Mouse (Mus musculus) lung, postnatal 0 days (tissue): ENCODE measurements around the gene Map4k5. TPM values are rescaled to one million over a fixed set of nuclear protein-coding genes. Genes with fewer than 3 reads are reported as not detected.

Experiments used
- ATAC-seq: fragments of 200-750 bp; cut with Nextera tagmentation; 2 replicates; pipeline ENCODE4 v1.8.0; 2017; ENCODE audit warnings: moderate library complexity
- DNase-seq: peaks from one replicate; pipeline ENCODE4 v3.0.0-alpha.2; 2016; ENCODE audit warnings: low spot score
- H3K27ac ChIP-seq: fragments of 300-500 bp; sonication (generic); 2 replicates; pipeline ENCODE4 v1.5.1; 2014; ENCODE audit warnings: antibody characterized with exemption, mild to moderate bottlenecking, low read length, mixed read lengths
- H3K27me3 ChIP-seq: fragments of 300-500 bp; sonication (generic); replicated peaks from 2 replicates; pipeline ENCODE4 v1.6.1; 2014; ENCODE audit warnings: low read length, mixed read lengths; ENCODE audit not compliant: insufficient read depth
- H3K36me3 ChIP-seq: fragments of 300-500 bp; sonication (generic); 2 replicates; pipeline ENCODE4 v1.6.1; 2014; ENCODE audit warnings: low read length, mixed read lengths; ENCODE audit not compliant: insufficient read depth
- H3K4me1 ChIP-seq: fragments of 300-500 bp; sonication (generic); 2 replicates; pipeline ENCODE4 v1.6.1; 2014; ENCODE audit warnings: antibody characterized with exemption, low read depth, low read length, mixed read lengths; ENCODE audit not compliant: insufficient read depth
- H3K4me2 ChIP-seq: fragments of 300-500 bp; sonication (generic); replicated peaks from 2 replicates; pipeline ENCODE4 v1.6.1; 2014; ENCODE audit warnings: low read depth, mild to moderate bottlenecking, low read length, moderate library complexity, mixed read lengths
- H3K4me3 ChIP-seq: fragments of 300-500 bp; sonication (generic); 2 replicates; pipeline ENCODE4 v1.5.1; 2014; ENCODE audit warnings: low read depth, low read length
- H3K9ac ChIP-seq: fragments of 300-500 bp; sonication (generic); replicated peaks from 2 replicates; pipeline ENCODE4 v1.6.1; 2014; ENCODE audit warnings: low read depth, mild to moderate bottlenecking
- H3K9me3 ChIP-seq: fragments of 300-500 bp; sonication (generic); 2 replicates; pipeline ENCODE4 v1.6.1; 2016; ENCODE audit warnings: low read length, mixed read lengths
- CTCF ChIP-seq: IDR thresholded peaks from 2 replicates; pipeline ENCODE4 v1.5.1; 2016; ENCODE audit warnings: antibody characterized with exemption, mild to moderate bottlenecking
- EP300 ChIP-seq: IDR thresholded peaks from 2 replicates; pipeline ENCODE4 v1.6.1; 2016; ENCODE audit warnings: antibody characterized with exemption, mild to moderate bottlenecking, control low read depth
- WGBS: fragments of 180-500 bp; shearing (Covaris S2); extraction: QIAGEN DNeasy Blood & Tissue Kit; methylation state at CpG from one replicate; pipeline ENCODE4 v1.1.7; 2014; 5-methylcytosine and 5-hydroxymethylcytosine counted together
- polyA plus RNA-seq: library from polyadenylated mRNA; unstranded; fragments of >200 nt; fragmentation: Nextera tagmentation; extraction: Ambion mirVana; gene quantifications from 2 replicates; pipeline ENCODE4 v1.2.1, GENCODE M21; 2015

Gene Map4k5
- polyA plus RNA-seq, 1 experiment from 2014 or later, result 20.6 TPM

- WGBS, result 58% methylated on average over 2 of the region's 2 CpGs
- no peaks in the 10 kb centered on the region for H3K27me3 ChIP-seq
Observed at GRCm38 (mm10) chr12:69777957-69778356, 115.0 kb downstream of the Map4k5 start.

GRCm38 (mm10) chr12:69777341-69777730 lies 115.7 kb downstream of the Map4k5 start:
- Histone ChIP-seq H3K4me2 (no peak overlapping the region), H3K9me3 (no peaks in the 10 kb centered on the region), H3K27ac (no peak overlapping the region), H3K27me3 (no peaks in the 10 kb centered on the region), H3K4me3 (no peak overlapping the region), H3K36me3 (no peaks in the 10 kb centered on the region), H3K4me1 (peaks cover 8% of the 10 kb centered on the region; the same call in 1 of the 2 replicates), H3K9ac (no peak overlapping the region)
- WGBS, result 79% methylated on average over 6 of the region's 6 CpGs
- no peak for DNase-seq
- no peak for TF ChIP-seq EP300
- no peak for TF ChIP-seq CTCF
- no peak for ATAC-seq

More at GRCm38 (mm10) chr12:69777957-69778356, 115.0 kb downstream of the Map4k5 start:
- Histone ChIP-seq H3K4me1 (peaks cover 8% of the 10 kb centered on the region; the same call in 1 of the 2 replicates), H3K9me3 (no peaks in the 10 kb centered on the region), H3K4me2 (no peak overlapping the region), H3K27ac (no peak overlapping the region), H3K9ac (no peak overlapping the region), H3K36me3 (no peaks in the 10 kb centered on the region), H3K4me3 (no peak overlapping the region)
- no peak for TF ChIP-seq EP300
- TF ChIP-seq CTCF, result no peak
- ATAC-seq (no peak), DNase-seq (no peak)

DNA sequence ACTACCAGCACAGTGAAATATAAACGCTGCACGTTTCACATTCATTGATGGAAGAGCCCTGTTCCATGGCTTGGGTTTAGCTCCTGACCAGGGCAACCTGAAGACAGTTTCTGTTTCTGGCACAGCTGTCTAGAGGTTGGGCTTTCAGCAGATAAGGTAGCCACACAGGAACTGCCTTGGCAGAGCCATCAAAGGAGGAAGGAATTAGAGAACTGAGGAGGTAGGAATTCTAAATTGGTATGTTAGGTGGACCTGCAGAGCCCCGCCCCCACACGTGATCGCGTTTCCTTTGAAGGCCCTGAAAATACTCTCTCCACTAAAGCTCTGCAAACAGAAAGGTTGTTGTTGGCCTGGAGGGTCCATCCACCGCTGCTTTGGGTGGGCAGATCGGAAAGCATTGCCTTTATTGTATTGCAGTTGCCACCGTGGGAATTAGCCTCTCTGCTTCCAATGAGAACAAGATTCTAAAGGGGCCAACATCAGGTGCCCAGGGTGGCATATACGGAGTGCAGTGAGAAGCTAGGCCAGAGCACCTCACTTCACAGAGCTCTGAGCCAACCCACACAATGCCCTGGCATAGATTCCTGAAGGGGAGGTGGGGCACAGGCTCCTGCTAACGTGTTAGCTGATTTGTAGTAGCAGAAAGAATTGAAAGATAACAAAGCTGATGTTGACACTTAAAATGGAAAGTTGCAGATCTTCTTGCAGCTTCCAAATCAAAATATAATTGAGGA lies 116.2 kb downstream of the Map4k5 start:
- no peak overlapping the region for H3K9ac ChIP-seq
- DNase-seq, result peak; percentile 62
- no peaks in the 10 kb centered on the region for H3K9me3 ChIP-seq
- peak; percentile 65 for ATAC-seq
- H3K27me3 ChIP-seq, result no peaks in the 10 kb centered on the region
- WGBS, result 41% methylated on average over 11 of the region's 11 CpGs
- H3K27ac ChIP-seq, result no peak overlapping the region
- no peaks in the 10 kb centered on the region for H3K36me3 ChIP-seq
- H3K4me2 ChIP-seq, result no peak overlapping the region; the same call in 1 of the 2 replicates
- no peak for TF ChIP-seq EP300
- TF ChIP-seq CTCF, result no peak
- H3K4me3 ChIP-seq, result no peak overlapping the region
- peaks cover 8% of the 10 kb centered on the region; the same call in 1 of the 2 replicates for H3K4me1 ChIP-seq

- DNase-seq (no peak), ATAC-seq (no peak)
- Histone ChIP-seq H3K9me3 (no peaks in the 10 kb centered on the region), H3K4me2 (no peak overlapping the region), H3K27ac (no peak overlapping the region), H3K4me1 (no peaks in the 10 kb centered on the region), H3K27me3 (no peaks in the 10 kb centered on the region), H3K36me3 (no peaks in the 10 kb centered on the region), H3K4me3 (no peak overlapping the region), H3K9ac (no peak overlapping the region)
- 72% methylated on average over 2 of the region's 2 CpGs for WGBS
- TF ChIP-seq CTCF (no peak), EP300 (no peak)
Observed at GRCm38 (mm10) chr12:69768841-69769240, 124.2 kb downstream of the Map4k5 start.

DNA sequence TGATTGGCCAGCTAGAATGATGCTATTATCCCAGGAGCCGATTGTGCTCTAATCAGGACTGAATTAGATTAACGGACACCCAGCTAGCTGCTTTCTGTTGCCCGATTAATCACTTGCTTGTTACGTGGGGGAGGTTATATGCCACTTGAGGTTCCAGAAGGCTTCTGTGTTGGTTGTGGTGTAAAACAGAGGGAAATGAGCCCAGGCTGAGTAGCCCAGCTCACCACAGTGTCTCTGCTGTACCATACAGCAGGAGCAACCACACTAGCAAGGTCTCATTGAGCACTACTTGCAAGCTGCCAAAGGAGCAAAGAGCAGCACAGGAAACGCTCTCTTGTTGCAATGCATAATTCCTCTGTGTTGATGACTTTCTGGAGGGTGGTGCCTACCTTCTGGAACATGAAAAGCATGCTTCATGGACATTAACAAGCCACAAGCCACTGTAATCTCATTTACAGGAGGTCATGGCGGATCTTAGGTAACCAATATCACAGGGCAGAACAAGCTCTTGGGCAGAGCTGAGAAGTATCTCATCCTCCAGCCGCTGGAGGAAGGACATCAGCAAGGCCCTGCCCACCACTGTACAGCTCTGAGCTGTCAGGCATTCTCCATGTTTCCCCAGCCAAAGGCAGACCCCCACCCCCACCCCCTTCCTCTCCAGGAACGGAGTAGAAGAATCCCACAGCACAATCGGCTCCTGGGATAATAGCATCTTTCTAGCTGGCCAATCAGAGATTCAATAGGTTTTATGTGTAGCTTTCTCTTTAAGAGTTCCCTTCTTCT lies 125.3 kb downstream of the Map4k5 start:
- ATAC-seq (no peak), DNase-seq (no peak)
- no peak for TF ChIP-seq CTCF
- TF ChIP-seq EP300, result no peak
- Histone ChIP-seq H3K9ac (no peak overlapping the region), H3K4me3 (no peak overlapping the region), H3K9me3 (no peaks in the 10 kb centered on the region), H3K36me3 (no peaks in the 10 kb centered on the region), H3K4me2 (no peak overlapping the region), H3K4me1 (no peaks in the 10 kb centered on the region), H3K27me3 (no peaks in the 10 kb centered on the region), H3K27ac (no peak overlapping the region)
- WGBS, result 62% methylated on average over 9 of the region's 9 CpGs

DNA sequence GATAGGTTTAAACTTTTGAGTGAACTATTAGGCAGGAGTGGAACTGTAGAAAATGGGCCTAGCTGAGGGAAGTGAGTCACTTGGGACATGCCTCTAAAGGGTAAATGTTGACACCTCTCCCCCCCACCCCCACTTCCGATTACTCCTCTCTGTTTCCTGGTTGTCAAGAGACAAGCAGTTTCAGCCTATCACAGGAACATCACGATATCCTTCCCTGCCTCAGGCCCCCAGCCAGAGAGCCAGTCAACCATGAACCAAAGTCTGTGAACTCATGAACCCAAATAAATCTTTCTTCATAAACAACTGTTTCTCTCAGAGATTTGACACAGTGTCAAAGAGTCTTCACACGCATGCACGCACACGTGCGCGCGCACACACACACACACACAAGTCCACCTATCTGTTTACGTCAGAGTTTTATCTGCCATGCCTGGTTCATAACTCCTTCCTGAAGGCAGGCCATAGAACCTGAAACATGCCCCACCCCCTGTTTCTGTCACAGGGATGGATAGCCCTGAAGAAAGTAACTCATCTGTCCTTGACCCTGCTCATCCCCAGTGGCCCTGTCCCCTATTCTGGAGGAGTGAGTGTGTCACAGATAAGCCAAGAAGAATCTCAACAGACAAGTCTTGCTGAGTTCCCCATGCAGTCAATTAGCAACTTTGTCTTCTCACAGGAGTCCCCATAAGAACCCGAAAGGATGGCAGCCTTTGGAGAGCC lies 126.7 kb downstream of the Map4k5 start:
- H3K27me3 ChIP-seq, result no peaks in the 10 kb centered on the region
- no peaks in the 10 kb centered on the region for H3K4me1 ChIP-seq
- no peak overlapping the region for H3K9ac ChIP-seq
- DNase-seq, result no peak
- no peak overlapping the region for H3K4me3 ChIP-seq
- no peak overlapping the region for H3K4me2 ChIP-seq
- peak; percentile 37 for ATAC-seq
- H3K27ac ChIP-seq, result no peak overlapping the region
- 63% methylated on average over 10 of the region's 10 CpGs for WGBS
- H3K36me3 ChIP-seq, result no peaks in the 10 kb centered on the region
- no peak for TF ChIP-seq CTCF
- TF ChIP-seq EP300, result 0 out of 2 replicates have a peak, but pooled peaks have one; percentile 11
- H3K9me3 ChIP-seq, result no peaks in the 10 kb centered on the region
